In genomic region chr5:64325741-64326355, GRCm38 (mm10) we compare ENCODE assay signal across 8 mouse cellular contexts.
A peak's percentile ranks its signal among the peaks of the same experiment; 100 is the strongest.
DNase-seq lines count a peak whose midpoint lies in the region; ATAC-seq and TF ChIP-seq lines count a peak whose summit lies in the region.

No protein-coding gene starts in this region.

- no peaks in the 10 kb centered on the region for H3K27me3 ChIP-seq in heart, embryonic 12.5 days (replicated peaks)
- no peaks in the 10 kb centered on the region for H3K27me3 ChIP-seq in lung, embryonic 16.5 days (ENCODE audit: control insufficient read depth, insufficient read depth, low read depth, low read length)
- no peaks in the 10 kb centered on the region for H3K27me3 ChIP-seq in intestine, postnatal 0 days (replicated peaks; ENCODE audit: control insufficient read depth, insufficient read depth, low read length)
- H3K27me3 ChIP-seq in stomach, embryonic 15.5 days (replicated peaks) = no peaks in the 10 kb centered on the region

- no peaks in the 10 kb centered on the region for H3K9me3 ChIP-seq in heart, embryonic 12.5 days (replicated peaks)
- no peaks in the 10 kb centered on the region for H3K9me3 ChIP-seq in lung, embryonic 16.5 days (ENCODE audit: control insufficient read depth, low read length)
- no peaks in the 10 kb centered on the region for H3K9me3 ChIP-seq in intestine, postnatal 0 days (ENCODE audit: control insufficient read depth)
- H3K9me3 ChIP-seq in stomach, embryonic 15.5 days = no peaks in the 10 kb centered on the region

- no peak overlapping the region for H3K4me2 ChIP-seq in heart, embryonic 12.5 days
- no peak overlapping the region for H3K4me2 ChIP-seq in lung, embryonic 16.5 days (ENCODE audit: low read depth, low read length)
- no peak overlapping the region for H3K4me2 ChIP-seq in intestine, postnatal 0 days (replicated peaks; ENCODE audit: low read depth)
- H3K4me2 ChIP-seq in stomach, embryonic 15.5 days = no peak overlapping the region

- DNase-seq in heart, adult 8-10 months (ENCODE audit: low spot score) = no peak
- no peak for DNase-seq in lung, adult 2 months
- DNase-seq in natural killer cell, adult 2 months (ENCODE audit: low spot score in 2 of 2) = no peak
- DNase-seq in thymus, postnatal 14 days = no peak

- H3K36me3 ChIP-seq in heart, embryonic 12.5 days = peaks cover 46% of the 10 kb centered on the region
- peaks cover 7% of the 10 kb centered on the region for H3K36me3 ChIP-seq in lung, embryonic 16.5 days (ENCODE audit: control insufficient read depth, insufficient read depth, low read length)
- peaks cover 62% of the 10 kb centered on the region for H3K36me3 ChIP-seq in intestine, postnatal 0 days (ENCODE audit: control insufficient read depth, insufficient read depth)
- H3K36me3 ChIP-seq in stomach, embryonic 15.5 days = peaks cover 6% of the 10 kb centered on the region; the same call in 1 of the 2 replicates

- H3K27ac ChIP-seq in heart, embryonic 12.5 days (ENCODE audit: poor library complexity, severe bottlenecking) = peak overlapping the region; percentile 56
- peak overlapping the region; percentile 23 for H3K27ac ChIP-seq in lung, embryonic 16.5 days (ENCODE audit: low read length)
- H3K27ac ChIP-seq in intestine, postnatal 0 days (ENCODE audit: low read depth, low read length) = peak overlapping the region; percentile 52; the same call in 1 of the 2 replicates
- peak overlapping the region; percentile 52 for H3K27ac ChIP-seq in stomach, embryonic 15.5 days

- peaks cover 33% of the 10 kb centered on the region for H3K4me1 ChIP-seq in heart, embryonic 12.5 days (replicated peaks)
- peaks cover 16% of the 10 kb centered on the region for H3K4me1 ChIP-seq in lung, embryonic 16.5 days (replicated peaks; ENCODE audit: control insufficient read depth, insufficient read depth, low read length)
- peaks cover 11% of the 10 kb centered on the region for H3K4me1 ChIP-seq in lung, adult 2 months (ENCODE audit: control insufficient read depth, insufficient read depth, low read length)
- no peaks in the 10 kb centered on the region for H3K4me1 ChIP-seq in intestine, postnatal 0 days (replicated peaks; ENCODE audit: control insufficient read depth, insufficient read depth, low read length)
- peaks cover 15% of the 10 kb centered on the region for H3K4me1 ChIP-seq in stomach, embryonic 15.5 days

- 85% methylated on average over 5 of the region's 5 CpGs for WGBS in heart, embryonic 12.5 days
- 84% methylated on average over 5 of the region's 5 CpGs for WGBS in lung, embryonic 16.5 days
- WGBS in lung, adult 2 months = 80% methylated on average over 5 of the region's 5 CpGs
- 81% methylated on average over 5 of the region's 5 CpGs for WGBS in intestine, postnatal 0 days
- WGBS in stomach, embryonic 15.5 days = 78% methylated on average over 5 of the region's 5 CpGs

- TF ChIP-seq POLR2A in lung, adult 2 months (IDR thresholded peaks at IDR 0.05; ENCODE audit: borderline replicate concordance, extremely low read depth, low read depth, low read length) = no peak

- ATAC-seq in heart, embryonic 12.5 days (ENCODE audit: insufficient number of reproducible peaks, low FRiP score) = no peak
- 0 out of 2 replicates have a peak, but pooled peaks have one; percentile 1 for ATAC-seq in lung, embryonic 16.5 days (ENCODE audit: low read depth)
- ATAC-seq in intestine, postnatal 0 days = no peak
- no peak for ATAC-seq in stomach, embryonic 15.5 days (ENCODE audit: insufficient read depth, low FRiP score, low read depth)

- no peak overlapping the region for H3K4me3 ChIP-seq in heart, embryonic 12.5 days
- no peak overlapping the region for H3K4me3 ChIP-seq in lung, embryonic 16.5 days (ENCODE audit: low read length)
- no peak overlapping the region for H3K4me3 ChIP-seq in lung, adult 2 months (replicated peaks; ENCODE audit: extremely low read depth, low read depth, low read length)
- H3K4me3 ChIP-seq in intestine, postnatal 0 days (ENCODE audit: low read depth, low read length) = no peak overlapping the region
- no peak overlapping the region for H3K4me3 ChIP-seq in stomach, embryonic 15.5 days (replicated peaks)

- H3K9ac ChIP-seq in heart, embryonic 12.5 days = 0 out of 2 replicates have a peak overlapping the region, but pooled peaks have one; percentile 11
- H3K9ac ChIP-seq in lung, embryonic 16.5 days (ENCODE audit: low read length) = no peak overlapping the region; the same call in 1 of the 2 replicates
- no peak overlapping the region for H3K9ac ChIP-seq in intestine, postnatal 0 days (ENCODE audit: low read depth, low read length)
- H3K9ac ChIP-seq in stomach, embryonic 15.5 days = no peak overlapping the region

- TF ChIP-seq CTCF in lung, adult 2 months (IDR thresholded peaks at IDR 0.05; ENCODE audit: insufficient read depth, low read length) = no peak
- TF ChIP-seq CTCF in intestine, postnatal 0 days (IDR thresholded peaks at IDR 0.05; ENCODE audit: low read depth) = no peak
